ENCODE assay signal across 31 mouse cellular contexts in the genomic region with DNA sequence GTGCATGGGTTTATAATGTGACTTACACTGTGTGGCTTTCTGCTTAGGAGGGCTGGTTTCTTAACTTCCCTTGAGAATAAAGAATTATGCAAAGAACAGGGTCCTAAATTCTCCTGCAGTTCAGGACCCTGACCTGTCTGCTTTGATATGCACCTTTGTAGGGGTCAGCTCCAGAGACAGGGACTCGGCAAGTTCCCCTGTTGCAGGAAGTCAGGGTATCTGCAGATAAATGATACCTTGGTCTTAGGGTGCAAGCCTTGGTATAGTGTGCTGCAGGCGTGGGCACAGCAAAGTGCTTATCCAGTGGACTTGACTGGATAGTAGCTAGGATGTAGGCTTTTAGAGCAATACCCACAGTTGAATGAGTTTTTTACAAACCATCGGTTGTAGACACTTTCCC. TPM values are rescaled to one million over a fixed set of nuclear protein-coding genes. Genes with fewer than 3 reads are reported as not detected.
"Had no signal": no experiment of that assay in that cellular context is flagged by ENCODE, and none has a peak within 500 bp of the region (broad histone marks: within the 10 kb centered on the region; RNA-seq: fewer than 3 reads in every experiment).

No protein-coding gene starts in this region.

- DNase-seq: left cerebral cortex, postnatal 4 days; liver; liver, embryonic 13.5 days; liver, postnatal 0 days; lung, adult 18-20 months; lung, adult 2 months; lung, embryonic 14.5 days; lung, postnatal 10 days; lung, postnatal 14 days; lung, postnatal 36 days; lung, postnatal 4 days; midbrain, embryonic 14.5 days had no signal

- H3K4me3 ChIP-seq: left cerebral cortex, adult 2 months; limb, embryonic 10.5 days; limb, embryonic 12.5 days; limb, embryonic 13.5 days; limb, embryonic 15.5 days; liver, embryonic 12.5 days; liver, embryonic 13.5 days; liver, embryonic 15.5 days; lung, embryonic 15.5 days; megakaryocyte, embryonic 14.5 days; midbrain, embryonic 10.5 days; midbrain, embryonic 12.5 days; midbrain, embryonic 13.5 days; myocyte; neural tube, embryonic 12.5 days had no signal

- H3K27ac ChIP-seq: left cerebral cortex, adult 2 months; limb, embryonic 10.5 days; limb, embryonic 12.5 days; limb, embryonic 13.5 days; limb, embryonic 15.5 days; liver, embryonic 12.5 days; liver, embryonic 13.5 days; liver, embryonic 14.5 days; liver, embryonic 15.5 days; lung, embryonic 15.5 days; macrophage; midbrain, embryonic 10.5 days; midbrain, embryonic 12.5 days; midbrain, embryonic 13.5 days; neural tube, embryonic 12.5 days had no signal

- ATAC-seq: liver, embryonic 12.5 days; liver, postnatal 0 days; lung, postnatal 0 days; midbrain, embryonic 13.5 days; midbrain, embryonic 16.5 days had no signal

- H3K4me1 ChIP-seq: neural tube, embryonic 12.5 days had no signal

- H3K4me2 ChIP-seq: limb, embryonic 12.5 days; limb, embryonic 13.5 days; limb, embryonic 15.5 days; liver, embryonic 11.5 days; liver, embryonic 12.5 days; liver, embryonic 13.5 days; liver, embryonic 15.5 days; lung, embryonic 14.5 days; lung, embryonic 15.5 days; midbrain, embryonic 12.5 days; midbrain, embryonic 13.5 days; neural tube, embryonic 12.5 days had no signal

- H3K9me3 ChIP-seq: limb, embryonic 10.5 days; limb, embryonic 12.5 days; limb, embryonic 13.5 days; limb, embryonic 15.5 days; liver, embryonic 12.5 days; liver, embryonic 13.5 days; liver, embryonic 15.5 days; lung, embryonic 15.5 days; megakaryocyte, embryonic 14.5 days; midbrain, embryonic 10.5 days; midbrain, embryonic 12.5 days; midbrain, embryonic 13.5 days; neural tube, embryonic 12.5 days had no signal

- H3K27me3 ChIP-seq: limb, embryonic 12.5 days; limb, embryonic 13.5 days; limb, embryonic 15.5 days; liver, embryonic 12.5 days; liver, embryonic 13.5 days; liver, embryonic 15.5 days; lung, embryonic 15.5 days; midbrain, embryonic 12.5 days; neural tube, embryonic 12.5 days had no signal

- H3K9ac ChIP-seq: limb, embryonic 12.5 days; limb, embryonic 13.5 days; limb, embryonic 15.5 days; liver, embryonic 12.5 days; liver, embryonic 13.5 days; liver, embryonic 14.5 days; liver, embryonic 15.5 days; liver, postnatal 0 days; lung, embryonic 14.5 days; lung, embryonic 15.5 days; midbrain, embryonic 12.5 days; midbrain, embryonic 13.5 days; neural tube, embryonic 12.5 days had no signal

- H3K36me3 ChIP-seq: limb, embryonic 10.5 days; limb, embryonic 12.5 days; limb, embryonic 13.5 days; limb, embryonic 15.5 days; liver, embryonic 12.5 days; liver, embryonic 13.5 days; liver, embryonic 15.5 days; lung, embryonic 15.5 days; midbrain, embryonic 10.5 days; midbrain, embryonic 12.5 days; midbrain, embryonic 13.5 days; neural tube, embryonic 12.5 days had no signal

RNA-seq across cellular contexts. Expression of gene Shisa2, which starts 19.8 kb away (rescaled TPM):
- polyA plus RNA-seq: macrophage had no signal
